Mouse (Mus musculus): ENCODE measurements around the gene Dcbld1. TPM values are rescaled to one million over a fixed set of nuclear protein-coding genes. Genes with fewer than 3 reads are reported as not detected.
A peak's percentile ranks its signal among the peaks of the same experiment; 100 is the strongest.

Dcbld1 gene
- total RNA-seq (2021) = 1 to 10 TPM; 5.3 to 6.9 TPM
- long read RNA-seq, experiment 1, transcript Dcbld1-201 (11 exons, 3,024 nt) = major isoform, 12 of 12 reads
- long read RNA-seq, experiment 1, partial matches to known transcripts = 0 of 12 reads
- long read RNA-seq, experiment 1, other reads (novel, unspliced or antisense) = 0 of 12 reads
- long read RNA-seq, experiment 2, transcript Dcbld1-201 (11 exons, 3,024 nt) = major isoform, 12 of 16 reads
- long read RNA-seq, experiment 2, partial matches to known transcripts = 0 of 16 reads
- long read RNA-seq, experiment 2, other reads (novel, unspliced or antisense) = 3 of 16 reads

- intact Hi-C loops (cut with DNase I) = loop anchor here (1.0 to 5.0 kb wide), 2 partner anchors 99 to 149 kb away; partner anchors contain the start of gene Gopc
- DNase-seq (ENCODE audit: low spot score in 2 of 2) = peak; percentile 28 to 40
Observed at GRCm38 (mm10) chr10:52233301-52233968, at the start of gene Dcbld1. Gene Dcbld1 (plus strand): TSS chr10:52233619.

DNA sequence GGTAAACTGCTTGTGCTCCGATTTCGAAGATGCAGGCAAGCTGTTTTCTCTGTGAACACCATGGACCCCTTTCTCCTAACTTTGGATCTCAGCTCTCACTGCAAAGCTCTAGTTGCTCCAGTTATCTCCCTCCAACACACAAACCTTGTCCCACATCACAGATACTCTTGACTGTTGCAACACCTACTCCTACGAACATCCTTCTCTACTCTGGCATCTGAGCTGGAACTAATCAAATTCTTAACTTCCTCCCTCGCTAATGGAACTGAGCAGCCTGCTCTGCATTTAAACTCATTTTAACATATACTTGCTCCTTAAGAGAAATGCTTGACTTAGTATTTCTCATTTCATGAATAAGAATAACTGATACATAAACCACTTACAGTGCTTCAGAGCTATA lies 47.5 kb upstream of the Dcbld1 start:
- peak in 1 of 2 experiments; percentile 14 for DNase-seq (ENCODE audit: low spot score in 2 of 2)

DNA sequence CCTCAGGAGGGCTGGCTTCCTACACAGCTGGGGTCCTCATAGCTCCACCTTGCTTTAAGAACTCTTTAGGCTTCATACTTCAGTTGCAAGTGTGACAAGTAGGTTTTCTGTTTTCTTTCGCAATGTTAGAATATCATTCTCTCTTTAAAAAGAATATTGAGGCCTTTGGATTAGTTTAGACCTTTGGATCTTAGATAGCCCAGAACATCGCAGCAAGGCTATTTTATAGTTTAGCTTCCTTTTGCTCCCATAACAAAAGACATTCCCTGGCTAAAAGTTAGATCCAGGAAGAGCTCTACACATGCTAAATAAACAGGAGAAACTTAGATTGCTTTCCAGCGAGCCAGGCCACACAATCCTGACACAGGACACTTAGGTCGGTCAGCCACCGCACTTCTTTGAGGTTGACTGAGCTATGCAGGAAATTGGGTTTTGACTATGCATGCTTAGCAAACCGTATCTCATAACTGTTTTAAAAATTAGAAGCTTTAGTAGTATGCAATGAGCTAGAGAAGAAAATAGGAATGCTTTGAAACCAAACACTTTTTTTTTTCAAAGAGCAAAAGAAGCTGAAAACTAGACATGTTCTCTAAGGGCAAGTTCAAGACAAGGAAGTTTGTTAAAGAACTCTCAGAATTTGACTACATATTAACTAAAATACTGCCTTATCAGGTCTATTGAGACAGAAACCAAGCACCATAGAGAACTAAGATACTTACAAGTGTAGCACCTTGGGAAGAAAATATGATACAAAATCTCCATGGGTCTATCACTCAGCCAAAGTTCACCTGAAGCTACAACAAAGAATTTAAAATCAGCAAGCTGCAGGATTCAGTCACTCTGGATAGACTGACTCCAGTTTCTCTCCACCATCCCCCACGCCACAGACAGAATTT lies 38.2 kb upstream of the Dcbld1 start, which contains the start of gene Ros1:
Gene Ros1, minus strand, starts transcription at position 288 of the 896 bp plus-strand sequence.
- intact Hi-C loops (cut with DNase I) = no loop called here
- no peak for DNase-seq (ENCODE audit: low spot score in 2 of 2)

More for the DNA sequence above, 47.5 kb upstream of the Dcbld1 start:
- intact Hi-C loops (cut with DNase I) = no loop called here

DNA sequence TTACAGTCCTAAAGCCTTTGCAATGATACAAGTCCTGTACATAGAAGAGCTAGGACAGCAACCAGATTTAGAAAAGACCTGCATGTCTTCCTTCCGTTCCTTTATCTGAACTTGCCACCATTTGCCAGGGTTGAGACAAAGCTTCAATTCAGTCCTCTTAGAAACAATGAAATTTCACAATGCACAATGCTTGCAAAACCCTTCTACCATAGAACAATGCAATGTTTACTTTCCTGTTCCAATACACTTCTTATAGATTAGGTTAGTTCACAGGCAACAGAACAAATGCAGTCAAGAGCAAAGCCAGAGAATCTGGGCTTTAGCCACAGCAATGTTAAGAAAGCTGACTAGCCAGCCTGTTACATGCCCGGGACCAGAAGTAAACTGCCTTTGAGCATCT lies 29.4 kb upstream of the Dcbld1 start:
- intact Hi-C loops (cut with DNase I) = no loop called here
- no peak for DNase-seq (ENCODE audit: low spot score in 2 of 2)

- intact Hi-C loops (cut with DNase I) = loop anchor here (5.0 kb wide), 2 partner anchors 117 to 172 kb away; partner anchors contain the start of gene Nepn
Observed at GRCm38 (mm10) chr10:52215267-52215818, 18.1 kb upstream of the Dcbld1 start.

GRCm38 (mm10) chr10:52216797-52217563 lies 16.4 kb upstream of the Dcbld1 start:
- DNase-seq (ENCODE audit: low spot score in 2 of 2) = peak; percentile 47 to 77
- intact Hi-C loops (cut with DNase I) = loop anchor here (5.0 kb wide), 2 partner anchors 115 to 170 kb away; partner anchors contain the start of gene Nepn

More at GRCm38 (mm10) chr10:52215267-52215818, 18.1 kb upstream of the Dcbld1 start:
- DNase-seq (ENCODE audit: low spot score in 2 of 2) = no peak

DNA sequence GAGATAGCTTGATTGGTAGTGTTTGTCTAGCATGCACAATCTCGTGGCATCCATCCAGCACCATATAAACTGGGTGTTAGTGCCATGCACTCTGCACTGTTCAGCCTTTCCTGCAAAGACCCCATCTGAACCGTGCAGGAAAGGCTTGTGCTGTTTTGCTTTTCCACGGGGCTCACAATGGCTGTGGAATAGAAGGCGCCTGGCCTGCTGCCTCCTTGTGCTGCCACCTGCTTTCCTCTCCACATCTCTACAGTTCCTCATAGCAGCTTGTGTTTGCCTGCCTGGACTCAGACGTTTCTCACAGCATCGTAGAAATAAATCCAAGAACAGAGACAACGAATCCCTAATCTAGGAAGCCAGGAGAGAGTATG lies 15.9 kb upstream of the Dcbld1 start:
- intact Hi-C loops (cut with DNase I) = loop anchor here (5.0 kb wide), 2 partner anchors 115 to 170 kb away; partner anchors contain the start of gene Nepn
- peak; percentile 25 to 33 for DNase-seq (ENCODE audit: low spot score in 2 of 2)

GRCm38 (mm10) chr10:52219600-52219999 lies 13.8 kb upstream of the Dcbld1 start:
- intact Hi-C loops (cut with DNase I) = loop anchor here (5.0 kb wide), 2 partner anchors 113 to 168 kb away; partner anchors contain the start of gene Nepn
- DNase-seq (ENCODE audit: low spot score in 2 of 2) = no peak

GRCm38 (mm10) chr10:52232196-52233176 lies 933 bp upstream of the Dcbld1 start:
- DNase-seq (ENCODE audit: low spot score in 2 of 2) = peak in 1 of 2 experiments; percentile 22
- intact Hi-C loops (cut with DNase I) = loop anchor here (1.0 to 5.0 kb wide), 2 partner anchors 100 to 150 kb away; partner anchors contain the start of gene Gopc

GRCm38 (mm10) chr10:52233969-52234653 lies 692 bp downstream of the Dcbld1 start:
- intact Hi-C loops (cut with DNase I) = loop anchor here (1.0 to 5.0 kb wide), 2 partner anchors 98 to 148 kb away; partner anchors contain the start of gene Gopc
- DNase-seq (ENCODE audit: low spot score in 2 of 2) = peak in 1 of 2 experiments; percentile 9

DNA sequence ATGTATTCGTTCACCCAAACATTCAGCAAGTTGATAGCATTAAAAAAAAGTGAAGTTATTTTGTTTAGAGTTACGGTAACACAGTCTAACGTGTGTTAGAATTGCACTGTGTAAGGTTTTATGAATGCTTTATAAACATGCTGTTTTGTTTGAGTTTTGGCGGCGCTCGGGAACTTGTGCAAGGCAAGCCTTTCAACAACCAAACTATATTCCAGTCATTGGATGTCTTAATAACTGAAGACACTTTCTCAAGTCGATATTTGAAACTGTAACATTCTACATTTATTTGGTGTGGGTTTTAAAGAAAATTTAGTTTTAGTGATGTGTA lies 1.2 kb downstream of the Dcbld1 start:
- DNase-seq (ENCODE audit: low spot score in 2 of 2) = no peak
- intact Hi-C loops (cut with DNase I) = loop anchor here (5.0 kb wide), 1 partner anchor 98 kb away; no protein-coding TSS in a partner anchor

DNA sequence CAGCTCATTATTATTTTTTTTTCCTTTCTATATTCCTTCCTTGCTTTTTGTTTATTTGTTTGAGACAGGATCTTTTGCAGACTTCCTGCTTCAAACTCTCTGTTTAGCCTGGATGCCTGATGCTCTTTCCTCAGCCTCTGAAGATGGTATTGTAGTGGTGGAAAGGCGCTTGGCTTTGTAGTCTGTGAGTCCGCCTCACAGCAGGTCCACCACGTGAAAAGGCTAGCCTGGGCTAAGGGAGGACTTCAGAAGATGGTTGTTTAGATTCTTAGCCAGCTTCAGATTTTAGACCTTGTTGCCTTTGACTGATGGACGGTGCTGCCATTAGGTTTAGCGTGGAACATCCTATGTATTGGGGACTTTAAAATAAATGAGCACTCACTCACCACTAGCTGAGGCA lies 2.0 kb downstream of the Dcbld1 start:
- intact Hi-C loops (cut with DNase I) = no loop called here

DNA sequence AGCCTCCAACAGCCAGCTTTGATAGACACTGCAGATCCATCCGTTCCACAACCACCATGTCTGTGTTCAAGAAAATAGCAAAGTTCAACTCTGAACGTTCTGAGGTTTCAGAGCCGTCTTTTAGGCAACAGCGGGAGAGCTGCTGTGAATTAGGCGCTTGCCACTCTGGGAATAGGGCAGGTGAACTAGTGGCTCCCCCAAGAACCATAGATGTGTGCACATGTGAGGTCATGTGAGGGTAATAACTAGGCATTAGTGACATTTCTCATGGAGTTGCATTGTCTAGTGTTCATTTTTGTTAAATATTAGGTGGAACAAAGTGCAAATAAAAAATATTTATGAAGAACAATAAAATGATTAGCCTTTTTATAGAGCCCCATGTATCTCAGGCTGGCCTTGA lies 8.6 kb downstream of the Dcbld1 start:
- intact Hi-C loops (cut with DNase I) = no loop called here
- DNase-seq (ENCODE audit: low spot score in 2 of 2) = no peak

More for the DNA sequence above, 2.0 kb downstream of the Dcbld1 start:
- DNase-seq (ENCODE audit: low spot score in 2 of 2) = no peak

DNA sequence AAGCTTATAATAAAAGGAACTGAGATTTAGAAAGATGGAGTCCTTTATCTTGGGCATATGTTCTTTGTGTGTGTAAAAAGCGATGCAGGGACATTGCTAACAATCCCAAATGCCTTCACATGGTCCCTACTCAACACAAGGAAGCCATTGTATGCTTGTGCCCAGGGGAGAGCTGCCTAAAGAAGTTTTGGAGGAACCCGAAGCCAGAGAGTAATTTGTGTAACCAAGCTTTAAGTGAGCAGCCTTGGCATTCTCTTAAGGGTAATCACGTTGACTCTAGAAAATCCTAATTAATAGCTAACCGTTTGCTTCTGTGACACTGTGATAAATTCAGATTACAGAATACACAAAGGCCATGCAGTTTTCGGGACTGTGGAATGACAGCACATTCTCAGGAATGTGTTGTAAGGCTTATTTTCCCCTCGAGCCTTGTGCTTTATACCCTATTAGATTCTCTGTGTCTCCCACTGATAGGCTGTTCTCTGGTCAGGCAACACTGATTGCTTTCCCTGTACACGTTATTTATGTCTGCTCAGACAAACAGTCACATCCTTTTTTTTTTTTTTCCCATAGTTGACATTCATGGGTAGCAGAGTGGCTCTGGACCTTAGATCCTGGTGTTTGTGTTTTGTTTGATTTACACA lies 9.4 kb downstream of the Dcbld1 start:
- intact Hi-C loops (cut with DNase I) = no loop called here
- no peak for DNase-seq (ENCODE audit: low spot score in 2 of 2)

- intact Hi-C loops (cut with DNase I) = no loop called here
Observed at GRCm38 (mm10) chr10:52246207-52246606, 12.8 kb downstream of the Dcbld1 start.

DNA sequence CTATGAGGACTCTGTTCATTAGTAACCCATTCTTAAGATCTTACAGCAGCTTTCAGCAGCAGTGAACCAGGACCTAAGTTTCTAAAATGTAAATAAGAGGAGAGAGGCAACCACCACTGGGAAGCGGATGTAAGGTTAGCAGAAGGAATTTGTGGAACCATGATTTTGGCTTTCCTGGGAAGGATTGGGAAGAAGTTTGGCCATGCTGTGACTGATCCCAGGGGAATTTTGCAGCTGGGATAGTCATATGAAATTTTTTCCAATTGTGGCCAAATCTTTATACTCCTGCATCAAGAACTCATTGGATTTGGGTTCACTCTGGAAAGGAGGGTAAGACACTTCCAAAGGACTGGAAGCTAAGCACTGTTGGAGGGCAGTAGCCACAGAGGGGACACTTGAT lies 18.8 kb downstream of the Dcbld1 start:
- no peak for DNase-seq (ENCODE audit: low spot score in 2 of 2)
- intact Hi-C loops (cut with DNase I) = no loop called here

More at GRCm38 (mm10) chr10:52246207-52246606, 12.8 kb downstream of the Dcbld1 start:
- no peak for DNase-seq (ENCODE audit: low spot score in 2 of 2)

Data from left cerebral cortex, postnatal 14 days (tissue).